Mouse (Mus musculus) liver, embryonic 16.5 days (tissue): ENCODE results near the gene Retreg3. TPM values are rescaled to one million over a fixed set of nuclear protein-coding genes. Genes with fewer than 3 reads are reported as not detected.
A peak's percentile ranks its signal among the peaks of the same experiment; 100 is the strongest.

Source experiments
- ATAC-seq: fragments of 200-750 bp; cut with Nextera tagmentation; 2 replicates; pipeline ENCODE4 v1.8.0; 2017; ENCODE audit warnings: low read depth, mild to moderate bottlenecking, moderate number of reproducible peaks, moderate library complexity
- H3K27ac ChIP-seq: fragments of 300-500 bp; sonication (generic); 2 replicates; pipeline ENCODE4 v1.5.1; 2014; ENCODE audit warnings: mild to moderate bottlenecking, low read length
- H3K27me3 ChIP-seq: fragments of 300-500 bp; sonication (generic); 2 replicates; pipeline ENCODE4 v1.6.1; 2014; ENCODE audit warnings: low read depth, low read length, mixed read lengths; ENCODE audit not compliant: control insufficient read depth, insufficient read depth
- H3K36me3 ChIP-seq: fragments of 300-500 bp; sonication (generic); 2 replicates; pipeline ENCODE4 v1.6.1; 2014; ENCODE audit warnings: mild to moderate bottlenecking; ENCODE audit not compliant: control insufficient read depth, insufficient read depth
- H3K4me1 ChIP-seq: fragments of 300-500 bp; sonication (generic); 2 replicates; pipeline ENCODE4 v1.6.1; 2014; ENCODE audit warnings: low read depth, low read length, mixed read lengths; ENCODE audit not compliant: control insufficient read depth
- H3K4me2 ChIP-seq: fragments of 300-500 bp; sonication (generic); 2 replicates; pipeline ENCODE4 v1.6.1; 2014; ENCODE audit warnings: low read depth, low read length, mixed read lengths
- H3K4me3 ChIP-seq: fragments of 300-500 bp; sonication (generic); 2 replicates; pipeline ENCODE4 v1.5.1; 2014; ENCODE audit warnings: low read depth, mild to moderate bottlenecking, low read length
- H3K9ac ChIP-seq: fragments of 300-500 bp; sonication (generic); 2 replicates; pipeline ENCODE4 v1.6.1; 2014; ENCODE audit warnings: low read depth, low read length
- H3K9me3 ChIP-seq: fragments of 300-500 bp; sonication (generic); replicated peaks from 2 replicates; pipeline ENCODE4 v1.6.1; 2016; ENCODE audit warnings: low read length; ENCODE audit not compliant: control insufficient read depth
- WGBS: fragments of 180-500 bp; shearing (Covaris S2); extraction: QIAGEN DNeasy Blood & Tissue Kit; methylation state at CpG from one replicate; pipeline ENCODE4 v1.1.7; 2014; ENCODE audit not compliant: insufficient replicate concordance; 5-methylcytosine and 5-hydroxymethylcytosine counted together
- polyA plus RNA-seq: library from polyadenylated mRNA; unstranded; fragments of >200 nt; fragmentation: Nextera tagmentation; extraction: Ambion mirVana; gene quantifications from 2 replicates; pipeline ENCODE4 v1.2.1, GENCODE M21; 2015

The Retreg3 gene
- polyA plus RNA-seq, 1 experiment from 2014 or later: 11.9 TPM

DNA sequence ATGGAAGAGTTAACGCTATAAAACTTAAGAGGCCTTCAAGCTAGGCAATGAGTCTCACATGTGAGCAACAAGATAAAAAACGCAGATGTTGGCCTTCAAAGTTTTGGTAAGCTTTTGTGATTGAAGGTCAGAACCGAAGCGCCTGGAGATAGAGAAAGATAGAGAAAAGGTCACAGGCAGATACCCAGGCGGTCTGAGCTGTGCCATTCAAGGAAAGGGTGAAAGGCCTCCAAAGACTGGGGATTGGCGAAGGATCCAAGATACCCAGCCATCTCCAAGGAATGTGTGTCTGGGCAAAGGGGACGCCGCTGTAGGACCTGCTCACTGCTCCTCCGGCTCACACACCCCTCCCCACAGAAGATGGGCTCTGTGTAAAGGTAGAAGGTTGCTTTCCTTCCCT, 54.7 kb downstream of the Retreg3 start:
- H3K36me3 ChIP-seq: peaks cover 5% of the 10 kb centered on the region
- H3K9me3 ChIP-seq: no peaks in the 10 kb centered on the region
- no peak overlapping the region for H3K4me3 ChIP-seq
- H3K27me3 ChIP-seq: no peaks in the 10 kb centered on the region
- no peak for ATAC-seq
- peak overlapping the region; percentile 100 for H3K27ac ChIP-seq
- WGBS: 59% methylated on average over 9 of the region's 9 CpGs
- H3K4me1 ChIP-seq: peaks cover 58% of the 10 kb centered on the region
- H3K9ac ChIP-seq: no peak overlapping the region
- H3K4me2 ChIP-seq: no peak overlapping the region

DNA sequence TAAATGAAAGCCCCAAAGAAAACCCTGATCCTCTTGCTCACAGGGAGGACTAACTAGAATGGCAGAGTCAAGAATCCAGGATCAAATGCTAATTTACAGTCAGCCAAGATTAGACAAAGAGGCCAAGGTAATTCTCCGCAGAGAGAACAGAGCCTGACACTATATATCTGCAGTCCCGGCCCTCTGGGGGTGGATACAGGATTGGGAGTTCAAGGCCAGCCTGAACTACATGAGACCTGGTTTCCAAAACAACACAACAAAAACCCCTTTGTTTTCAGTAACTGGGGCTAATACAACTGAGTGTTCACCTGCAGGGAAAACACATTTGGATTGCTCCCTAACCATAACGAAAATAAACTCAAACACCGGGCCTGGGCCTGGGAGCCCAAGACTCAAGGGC, 55.2 kb downstream of the Retreg3 start:
- Histone ChIP-seq H3K4me3 (no peak overlapping the region), H3K27me3 (no peaks in the 10 kb centered on the region), H3K4me2 (peak overlapping the region; percentile 49), H3K4me1 (peaks cover 55% of the 10 kb centered on the region), H3K27ac (peak overlapping the region; percentile 100), H3K9me3 (no peaks in the 10 kb centered on the region), H3K36me3 (peaks cover 5% of the 10 kb centered on the region), H3K9ac (peak overlapping the region; percentile 69)
- ATAC-seq: no peak
- WGBS: 57% methylated on average over 4 of the region's 4 CpGs

DNA sequence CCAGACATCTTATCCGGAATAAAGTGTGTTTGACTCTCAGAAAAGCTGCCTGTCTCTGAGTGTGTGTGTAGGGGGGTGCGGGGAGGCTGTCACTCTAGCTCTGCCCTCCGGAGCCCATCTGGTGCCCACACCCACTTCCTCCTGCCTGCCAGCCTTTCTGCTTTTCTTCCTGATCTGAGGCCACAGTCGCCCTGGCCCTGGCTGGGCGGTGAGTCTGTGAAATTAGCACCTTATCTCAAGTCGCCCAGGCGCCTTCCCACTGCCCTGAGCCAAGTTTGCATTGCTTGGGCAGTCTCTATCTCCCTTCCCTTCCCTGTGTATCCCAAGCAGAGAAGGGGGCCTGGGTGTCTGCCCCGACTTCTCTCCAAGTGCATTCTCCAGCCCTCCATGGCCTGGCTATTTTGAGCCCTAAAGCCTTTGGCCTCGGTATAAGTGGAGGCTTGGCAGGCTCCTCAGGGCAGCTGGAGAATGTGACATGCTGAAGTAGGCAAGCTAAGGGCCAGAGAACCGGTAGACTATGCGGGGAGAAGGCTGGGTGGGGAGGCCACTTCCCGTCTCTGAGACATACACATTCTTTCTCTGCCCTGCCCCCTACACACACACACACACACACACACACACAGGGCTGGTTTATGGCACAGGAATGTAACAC, 55.9 kb downstream of the Retreg3 start:
- H3K27ac ChIP-seq: peak overlapping the region; percentile 100
- peaks cover 5% of the 10 kb centered on the region for H3K36me3 ChIP-seq
- H3K27me3 ChIP-seq: no peaks in the 10 kb centered on the region
- peak overlapping the region; percentile 35 for H3K4me3 ChIP-seq
- H3K9ac ChIP-seq: peak overlapping the region; percentile 69
- H3K4me1 ChIP-seq: peaks cover 49% of the 10 kb centered on the region
- peak overlapping the region; percentile 49 for H3K4me2 ChIP-seq
- H3K9me3 ChIP-seq: no peaks in the 10 kb centered on the region
- 3% methylated on average over 12 of the region's 12 CpGs for WGBS
- peak; percentile 94 for ATAC-seq

DNA sequence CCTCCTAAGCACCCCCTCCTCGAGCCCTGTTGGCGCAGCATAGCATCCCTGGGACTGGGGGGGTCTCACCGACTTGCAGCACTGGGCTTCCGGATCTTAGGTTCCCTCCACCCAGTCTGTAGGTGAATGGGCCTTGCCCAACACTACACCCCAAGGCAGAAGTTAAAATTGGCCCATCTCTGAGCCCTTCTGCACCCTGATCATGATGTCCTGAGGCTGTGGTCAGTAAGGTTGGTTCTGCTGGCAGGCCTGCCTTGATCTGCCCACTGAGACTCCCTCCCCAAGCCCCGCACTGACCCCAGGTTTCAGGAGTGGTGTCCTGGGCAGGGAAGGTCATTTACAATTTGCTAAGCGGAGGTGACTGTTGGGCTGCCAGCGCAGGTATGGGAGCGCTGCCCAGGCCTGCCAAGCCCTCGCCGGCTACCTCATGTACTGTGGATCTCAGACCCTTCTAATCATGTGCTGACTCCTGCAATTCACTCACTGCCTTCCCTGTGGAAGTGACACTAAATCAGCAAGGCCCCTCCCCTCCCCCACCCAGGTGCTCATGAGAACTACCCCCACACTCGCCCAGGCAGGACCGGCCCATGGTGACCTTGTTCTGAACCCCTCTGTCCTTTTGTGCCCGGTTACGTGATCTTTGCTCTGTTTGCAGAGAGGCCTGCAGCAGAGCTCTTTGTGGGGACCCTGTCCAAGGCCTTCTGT, 56.6 kb downstream of the Retreg3 start:
- Histone ChIP-seq H3K27me3 (no peaks in the 10 kb centered on the region), H3K9me3 (no peaks in the 10 kb centered on the region), H3K36me3 (peaks cover 5% of the 10 kb centered on the region), H3K4me3 (peak overlapping the region; percentile 7), H3K9ac (peak overlapping the region; percentile 69), H3K4me2 (peak overlapping the region; percentile 49), H3K27ac (peak overlapping the region; percentile 100), H3K4me1 (peaks cover 54% of the 10 kb centered on the region)
- WGBS: 52% methylated on average over 14 of the region's 14 CpGs
- ATAC-seq: no peak; the same call in 1 of the 2 replicates

DNA sequence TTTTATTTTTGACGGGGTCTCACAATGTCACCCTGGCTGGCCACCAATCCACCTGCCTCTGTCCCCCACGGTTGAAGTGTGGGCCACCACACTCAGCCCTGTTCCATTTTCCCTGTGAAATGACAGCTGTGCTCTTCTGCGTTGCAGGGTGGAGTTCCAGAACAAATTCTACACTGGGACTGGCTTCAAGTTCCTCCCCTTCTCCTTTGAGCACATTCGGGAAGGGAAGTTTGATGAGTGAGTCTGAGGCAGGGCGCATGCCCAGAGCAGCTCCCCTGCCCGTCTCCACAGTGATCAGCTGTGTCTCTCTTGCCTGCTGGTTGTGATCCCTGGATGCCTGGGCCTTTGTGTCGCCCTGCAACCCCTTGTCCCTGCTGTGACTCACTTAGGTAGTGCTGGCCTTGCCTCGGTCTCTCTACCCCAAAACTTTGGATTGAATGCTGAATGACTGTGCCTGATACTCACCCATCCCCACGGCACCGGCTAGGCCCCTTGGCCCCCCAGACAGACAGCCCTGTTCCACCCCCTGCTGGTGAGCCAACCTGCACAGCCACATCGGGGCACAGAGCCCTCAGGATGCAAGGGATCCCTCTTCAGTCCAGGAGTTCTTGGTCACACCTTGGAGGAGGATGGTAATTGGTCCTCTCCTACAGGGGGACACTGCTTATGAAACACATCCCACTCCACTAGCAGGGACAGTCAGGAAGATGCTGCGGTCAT, 57.4 kb downstream of the Retreg3 start:
- Histone ChIP-seq H3K4me3 (no peak overlapping the region), H3K4me2 (no peak overlapping the region), H3K4me1 (peaks cover 60% of the 10 kb centered on the region), H3K36me3 (peaks cover 8% of the 10 kb centered on the region), H3K9me3 (no peaks in the 10 kb centered on the region), H3K27me3 (no peaks in the 10 kb centered on the region), H3K9ac (no peak overlapping the region; the same call in 1 of the 2 replicates), H3K27ac (peak overlapping the region; percentile 100)
- ATAC-seq: no peak
- 66% methylated on average over 12 of the region's 12 CpGs for WGBS

DNA sequence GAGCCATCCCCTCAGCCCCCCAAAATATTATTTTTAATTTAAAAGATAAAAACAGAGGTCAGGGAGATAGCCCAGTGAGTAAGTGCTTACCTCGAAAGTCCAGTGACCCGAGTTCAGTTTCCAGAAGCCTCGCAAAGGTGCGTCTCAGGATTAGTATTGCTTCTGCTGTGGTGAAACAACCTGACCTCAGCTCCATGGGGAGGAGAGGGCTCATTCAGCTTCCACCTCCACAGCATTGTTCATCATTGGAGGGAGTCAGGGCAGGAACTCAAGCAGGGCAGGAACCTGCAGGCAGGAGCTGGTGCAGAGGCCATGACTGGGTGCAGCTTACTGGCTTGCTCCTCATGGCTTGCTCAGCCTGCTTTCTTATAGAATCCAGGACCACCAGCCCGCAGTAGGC, 58.6 kb downstream of the Retreg3 start:
- Histone ChIP-seq H3K27ac (no peak overlapping the region), H3K4me1 (peaks cover 50% of the 10 kb centered on the region), H3K4me2 (no peak overlapping the region), H3K36me3 (peaks cover 10% of the 10 kb centered on the region), H3K27me3 (no peaks in the 10 kb centered on the region), H3K9me3 (no peaks in the 10 kb centered on the region), H3K9ac (no peak overlapping the region), H3K4me3 (no peak overlapping the region)
- 88% methylated on average over 5 of the region's 5 CpGs for WGBS
- ATAC-seq: no peak

DNA sequence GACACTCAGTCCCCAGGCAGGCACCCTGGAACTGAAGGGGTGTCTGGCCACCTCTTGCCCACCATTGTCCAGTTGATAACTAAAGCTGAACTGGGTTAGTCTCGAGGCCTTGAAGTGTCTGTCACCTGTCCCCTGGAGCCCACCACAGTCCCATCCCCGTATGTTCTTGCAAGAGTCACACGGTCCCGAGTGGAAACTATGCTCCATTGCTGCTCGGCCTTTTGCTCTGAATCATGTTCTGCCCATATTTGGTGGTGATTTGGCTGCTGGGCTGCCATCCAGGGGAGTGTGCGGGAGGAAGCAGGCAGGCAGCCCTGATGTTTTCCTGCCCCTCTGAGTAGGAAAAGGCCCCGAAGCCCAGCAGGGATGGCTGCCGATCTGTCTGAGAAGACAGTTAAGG, 59.6 kb downstream of the Retreg3 start:
- Histone ChIP-seq H3K9ac (no peak overlapping the region), H3K27ac (peak overlapping the region; percentile 2; the same call in 1 of the 2 replicates), H3K9me3 (no peaks in the 10 kb centered on the region), H3K4me2 (no peak overlapping the region), H3K36me3 (peaks cover 19% of the 10 kb centered on the region), H3K27me3 (no peaks in the 10 kb centered on the region), H3K4me1 (peaks cover 42% of the 10 kb centered on the region), H3K4me3 (no peak overlapping the region)
- no peak for ATAC-seq
- 76% methylated on average over 8 of the region's 8 CpGs for WGBS

DNA sequence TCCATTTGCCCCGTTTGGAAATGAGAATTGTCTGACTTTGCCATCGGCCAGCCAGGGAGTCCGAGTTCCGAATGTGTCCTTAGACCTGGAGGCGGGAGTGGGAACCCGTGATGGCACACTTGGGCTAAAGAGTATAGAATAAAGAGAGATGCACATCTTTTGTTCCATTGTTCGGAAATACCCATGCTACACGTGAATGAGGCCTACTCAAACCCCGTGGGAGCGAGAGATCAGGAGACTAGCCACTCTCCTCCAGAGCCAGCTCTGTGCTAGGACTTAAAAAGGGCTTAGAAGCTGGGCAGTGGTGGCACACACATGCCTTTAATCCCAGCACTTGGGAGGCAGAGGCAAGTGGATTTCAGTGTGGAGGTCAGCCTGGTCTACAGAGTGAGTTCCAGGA, 60.2 kb downstream of the Retreg3 start:
- Histone ChIP-seq H3K4me2 (no peak overlapping the region), H3K4me1 (peaks cover 36% of the 10 kb centered on the region), H3K27ac (no peak overlapping the region), H3K9me3 (no peaks in the 10 kb centered on the region), H3K36me3 (peaks cover 19% of the 10 kb centered on the region), H3K9ac (no peak overlapping the region), H3K4me3 (no peak overlapping the region), H3K27me3 (no peaks in the 10 kb centered on the region)
- no peak for ATAC-seq
- 88% methylated on average over 10 of the region's 10 CpGs for WGBS

DNA sequence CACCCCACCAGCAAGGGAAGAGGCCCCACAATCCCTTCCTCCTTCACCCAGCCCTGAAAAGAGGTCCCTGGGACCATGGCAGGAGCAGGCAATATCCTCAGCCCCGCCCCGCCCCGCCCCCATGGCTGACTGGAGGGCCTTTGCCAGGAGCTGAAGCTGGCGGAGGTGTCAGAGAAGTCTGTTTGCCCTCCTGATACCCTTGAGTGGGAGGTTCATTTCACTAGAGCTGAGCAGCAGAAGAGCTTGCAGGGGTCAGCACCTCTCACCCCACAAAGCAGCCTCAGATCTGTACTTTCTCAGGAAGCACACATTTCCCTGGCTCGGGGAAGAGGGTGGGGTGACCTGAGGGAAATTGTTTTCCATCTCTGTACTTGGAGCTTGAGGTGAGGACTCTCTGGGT, 61.0 kb downstream of the Retreg3 start:
- Histone ChIP-seq H3K9ac (no peak overlapping the region), H3K4me1 (peaks cover 28% of the 10 kb centered on the region), H3K4me3 (no peak overlapping the region), H3K9me3 (peaks cover 1% of the 10 kb centered on the region; the same call in 1 of the 2 replicates), H3K36me3 (peaks cover 21% of the 10 kb centered on the region), H3K27ac (no peak overlapping the region), H3K27me3 (no peaks in the 10 kb centered on the region), H3K4me2 (no peak overlapping the region)
- ATAC-seq: no peak
- WGBS: 60% methylated on average over 5 of the region's 5 CpGs
